Mouse (Mus musculus) CH12.LX (cell line): ENCODE measurements around the gene Rtkn2. TPM values are rescaled to one million over a fixed set of nuclear protein-coding genes. Genes with fewer than 3 reads are reported as not detected.

ENCODE experiments used
- DNase-seq: peaks from one replicate; pipeline ENCODE4 v3.0.0-alpha.2; 2013; ENCODE audit errors: extremely low read depth
- H3K27ac ChIP-seq: 2 replicates; pipeline ENCODE4 v1.5.1; 2012; ENCODE audit warnings: low read depth, mild to moderate bottlenecking, control low read depth, moderate library complexity; ENCODE audit not compliant: insufficient read depth
- H3K27me3 ChIP-seq: replicated peaks from 2 replicates; pipeline ENCODE3; 2012; ENCODE audit warnings: inconsistent platforms
- H3K36me3 ChIP-seq, 2 experiments: replicated peaks in 1 of 2; 2 replicates each; pipeline versions ENCODE3 to v1.6.1; 2012; ENCODE audit warnings: inconsistent platforms in 1 of 2, low read length in 1 of 2, mild to moderate bottlenecking in 1 of 2, mixed read lengths in 1 of 2, moderate library complexity in 1 of 2; ENCODE audit not compliant: control insufficient read depth in 1 of 2, insufficient read depth in 1 of 2
- H3K4me1 ChIP-seq, 2 experiments: 2 replicates each; pipeline ENCODE4 v1.6.1; 2012; ENCODE audit warnings: inconsistent platforms in 1 of 2, moderate library complexity in 1 of 2; ENCODE audit not compliant: insufficient read depth in 2 of 2, control insufficient read depth in 1 of 2
- H3K4me2 ChIP-seq: 2 replicates; pipeline ENCODE4 v1.6.1; 2012; ENCODE audit warnings: low read depth, mild to moderate bottlenecking, control low read depth; ENCODE audit not compliant: poor library complexity, insufficient read depth, severe bottlenecking
- H3K4me3 ChIP-seq, 3 experiments: fragments of 150-350 bp in 1 of 3; sonication (generic) in 1 of 3; replicated peaks in 1 of 3; 2 replicates each; pipeline versions ENCODE3 to v1.5.1; 2011 to 2012; ENCODE audit warnings: low read depth in 2 of 3, low read length in 2 of 3, mild to moderate bottlenecking in 2 of 3, moderate library complexity in 2 of 3, control low read depth in 1 of 3, improper control_type of control experiment in 1 of 3, inconsistent platforms in 1 of 3, mixed read lengths in 1 of 3; ENCODE audit not compliant: poor library complexity in 1 of 3
- H3K79me2 ChIP-seq: replicated peaks from 2 replicates; pipeline ENCODE4 v1.6.1; 2012; ENCODE audit warnings: mild to moderate bottlenecking, moderate library complexity; ENCODE audit not compliant: control insufficient read depth, poor library complexity, insufficient read depth, severe bottlenecking; ENCODE audit errors: extremely low read depth
- H3K9ac ChIP-seq: 2 replicates; pipeline ENCODE4 v1.6.1; 2012; ENCODE audit warnings: low read depth, mild to moderate bottlenecking, control low read depth, moderate library complexity; ENCODE audit not compliant: insufficient read depth
- H3K9me3 ChIP-seq: replicated peaks from 2 replicates; pipeline ENCODE3; 2012; ENCODE audit warnings: low read length, inconsistent platforms, mixed read lengths
- CTCF ChIP-seq, 2 experiments: IDR thresholded peaks in 1 of 2; conservative IDR thresholded peaks in 1 of 2; 2 replicates each; pipeline ENCODE4 v1.5.1; 2011 to 2012; ENCODE audit warnings: low read depth in 2 of 2, low read length in 2 of 2, improper control_type of control experiment in 1 of 2, inconsistent platforms in 1 of 2, mild to moderate bottlenecking in 1 of 2, moderate library complexity in 1 of 2
- EP300 ChIP-seq: IDR thresholded peaks from 2 replicates; pipeline ENCODE4 v1.6.1; 2011; ENCODE audit warnings: low read length, improper control_type of control experiment
- KAT2A ChIP-seq: IDR thresholded peaks from 2 replicates; pipeline ENCODE4 v1.6.1; 2012; ENCODE audit warnings: low read length, improper control_type of control experiment, inconsistent platforms; ENCODE audit not compliant: insufficient replicate concordance
- MYC ChIP-seq: IDR thresholded peaks from 2 replicates; pipeline ENCODE4 v1.6.1; 2011; ENCODE audit warnings: low read depth, mild to moderate bottlenecking, improper control_type of control experiment, low read length
- NRF1 ChIP-seq: IDR thresholded peaks from 2 replicates; pipeline ENCODE4 v1.6.1; 2014; ENCODE audit warnings: low read depth, mild to moderate bottlenecking, inconsistent platforms, low read length, improper control_type of control experiment, moderate library complexity
- POLR2AphosphoS2 ChIP-seq: IDR thresholded peaks from 2 replicates; pipeline ENCODE4 v1.6.1; 2011; ENCODE audit warnings: low read depth, low read length, improper control_type of control experiment
- SIN3A ChIP-seq: IDR thresholded peaks from 2 replicates; pipeline ENCODE4 v1.6.1; 2012; ENCODE audit warnings: low read length, improper control_type of control experiment, inconsistent platforms
- SMC3 ChIP-seq: IDR thresholded peaks from 2 replicates; pipeline ENCODE4 v1.6.1; 2011; ENCODE audit warnings: low read depth, low read length, improper control_type of control experiment
- UBTF ChIP-seq: IDR thresholded peaks from 2 replicates; pipeline ENCODE4 v1.6.1; 2012; ENCODE audit warnings: low read depth, mild to moderate bottlenecking, inconsistent platforms, low read length, improper control_type of control experiment, moderate library complexity
- USF2 ChIP-seq: conservative IDR thresholded peaks from 2 replicates; pipeline ENCODE4 v1.6.1; 2011; ENCODE audit warnings: low read depth, low read length, improper control_type of control experiment
- ZKSCAN1 ChIP-seq: IDR thresholded peaks from 2 replicates; pipeline ENCODE4 v1.6.1; 2012; ENCODE audit warnings: low read depth, inconsistent platforms, low read length, improper control_type of control experiment, borderline replicate concordance
- ZMIZ1 ChIP-seq: IDR thresholded peaks from 2 replicates; pipeline ENCODE4 v1.6.1; 2012; ENCODE audit warnings: low read depth, mild to moderate bottlenecking, inconsistent platforms, low read length, improper control_type of control experiment
- ZNF384 ChIP-seq: IDR thresholded peaks from 2 replicates; pipeline ENCODE4 v1.6.1; 2012; ENCODE audit warnings: low read depth, low read length, improper control_type of control experiment, inconsistent platforms
- dilution Hi-C: fragments of 300-500 bp; cut with MboI; formaldehyde crosslinking; loops from 2 replicates; pipeline ENCODE4 v1.14.3; 2020; ENCODE audit warnings: low sequenced_read_pairs; ENCODE audit not compliant: extremely low pct_unique_long_range_greater_than_20kb, extremely low pct_ligation_motif_present
- in situ Hi-C: fragments of 300-500 bp; cut with MboI; formaldehyde crosslinking; loops from 3 replicates; pipeline ENCODE4 v1.14.3; 2019; ENCODE audit warnings: low sequenced_read_pairs, low pct_ligation_motif_present, low pct_unique_long_range_greater_than_20kb, mixed read lengths
- polyA plus RNA-seq: library from polyadenylated mRNA; unstranded; fragments of >175 nt; gene quantifications from 2 replicates; pipeline ENCODE4 v1.2.1, GENCODE M21; 2012; ENCODE audit warnings: low read depth; ENCODE audit not compliant: insufficient read length
- total RNA-seq, 2 experiments: library from RNA; depleted of rRNA; stranded (reverse); fragments of 300-350 nt in 1 of 2; fragments of >200 nt in 1 of 2; gene quantifications; 2 replicates each; pipeline ENCODE4 v1.2.3; 2012 to 2014

Rtkn2 gene
- total and polyA plus RNA-seq, 3 experiments, result 0.59 to 0.93 (median 0.59) TPM

DNA sequence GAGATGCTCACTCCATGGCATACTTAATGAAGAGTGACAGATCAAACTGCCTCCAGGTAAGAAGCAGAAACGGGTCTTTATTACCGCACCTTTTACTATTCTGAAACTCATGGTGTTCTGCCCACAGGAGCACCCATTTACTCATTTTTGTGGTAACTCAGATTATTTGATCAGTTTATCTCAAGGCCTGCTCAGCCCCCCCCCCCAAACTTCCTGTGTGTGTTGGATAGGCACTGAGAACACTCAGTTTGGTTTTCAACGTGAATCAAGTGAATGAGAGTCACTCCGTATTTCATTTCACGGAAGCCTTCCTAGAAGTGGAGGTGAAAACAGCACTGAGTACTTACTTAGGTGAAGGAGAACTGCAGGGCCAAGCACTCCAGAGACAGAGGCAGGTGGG lies 74.8 kb downstream of the Rtkn2 start:
- no peak for TF ChIP-seq UBTF
- no peak for TF ChIP-seq CTCF (conservative IDR thresholded peaks at IDR 0.05 in 1 of 2, IDR thresholded peaks at IDR 0.05 in 1 of 2; ENCODE audit: low read depth in 2 of 2, low read length in 2 of 2)
- TF ChIP-seq KAT2A, result no peak
- no peak for TF ChIP-seq ZKSCAN1
- no peak for TF ChIP-seq EP300
- TF ChIP-seq POLR2AphosphoS2, result no peak
- no peak for TF ChIP-seq NRF1
- TF ChIP-seq MYC, result no peak
- TF ChIP-seq ZNF384, result no peak
- Histone ChIP-seq H3K9me3 (no peaks in the 10 kb centered on the region), H3K4me3 (no peak overlapping the region), H3K9ac (no peak overlapping the region), H3K79me2 (no peaks in the 10 kb centered on the region), H3K27ac (no peak overlapping the region), H3K4me1 (no peaks in the 10 kb centered on the region), H3K4me2 (no peak overlapping the region), H3K27me3 (no peaks in the 10 kb centered on the region), H3K36me3 (no peaks in the 10 kb centered on the region)
- no peak for DNase-seq
- dilution Hi-C loops, result no loop called here
- in situ Hi-C loops, result no loop called here

DNA sequence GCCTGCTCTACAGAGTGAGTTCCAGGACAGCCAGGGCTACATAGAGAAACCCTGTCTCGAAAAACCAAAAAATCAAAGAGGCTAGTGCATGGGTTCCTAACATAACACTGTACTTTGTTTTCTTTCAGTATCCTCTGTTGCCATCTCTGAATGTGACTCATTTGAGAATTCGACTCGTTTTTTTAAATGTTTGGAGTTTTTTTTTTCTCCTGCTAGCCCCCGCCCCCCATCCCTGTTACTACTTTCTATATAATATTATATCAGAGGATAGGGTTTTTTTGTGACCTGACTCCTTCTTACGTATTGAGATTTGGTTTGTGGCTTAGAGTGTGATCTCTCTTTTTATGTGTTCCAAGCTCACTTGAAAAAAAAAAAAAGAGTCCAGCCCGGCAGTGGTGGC lies 75.3 kb downstream of the Rtkn2 start:
- Histone ChIP-seq H3K79me2 (no peaks in the 10 kb centered on the region), H3K27ac (no peak overlapping the region), H3K4me3 (no peak overlapping the region), H3K4me2 (no peak overlapping the region), H3K4me1 (no peaks in the 10 kb centered on the region), H3K9me3 (no peaks in the 10 kb centered on the region), H3K9ac (no peak overlapping the region), H3K36me3 (no peaks in the 10 kb centered on the region), H3K27me3 (no peaks in the 10 kb centered on the region)
- TF ChIP-seq SMC3 (no peak), SIN3A (no peak)
- DNase-seq, result no peak
- in situ Hi-C loops (no loop called here), dilution Hi-C loops (no loop called here)

DNA sequence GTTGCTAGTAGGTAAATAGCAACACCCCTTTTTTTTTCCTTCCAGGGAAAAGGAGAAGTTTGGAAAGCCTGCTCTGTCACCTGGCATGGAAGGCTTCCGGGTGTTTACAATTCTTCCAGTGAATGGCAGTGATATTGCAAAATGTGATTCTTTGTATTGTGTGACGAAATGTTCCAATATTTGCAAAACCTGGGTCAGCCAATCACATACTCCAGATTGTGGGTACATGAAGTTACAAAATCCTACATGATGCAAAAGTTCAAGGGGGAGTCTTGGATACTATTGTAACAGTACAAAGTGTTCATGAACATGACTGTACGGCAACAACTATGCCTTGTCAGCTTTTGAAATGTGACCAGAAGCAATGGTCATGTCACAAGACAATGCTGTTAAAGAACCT lies 78.5 kb downstream of the Rtkn2 start:
- Histone ChIP-seq H3K4me3 (no peak overlapping the region), H3K27ac (no peak overlapping the region), H3K4me1 (no peaks in the 10 kb centered on the region), H3K9me3 (no peaks in the 10 kb centered on the region), H3K27me3 (no peaks in the 10 kb centered on the region), H3K36me3 (no peaks in the 10 kb centered on the region), H3K79me2 (no peaks in the 10 kb centered on the region), H3K4me2 (no peak overlapping the region), H3K9ac (no peak overlapping the region)
- TF ChIP-seq MYC (no peak), ZMIZ1 (no peak), USF2 (no peak), ZKSCAN1 (no peak), NRF1 (no peak)
- dilution Hi-C loops, result no loop called here
- in situ Hi-C loops, result no loop called here
- no peak for DNase-seq
